In the genomic region with DNA sequence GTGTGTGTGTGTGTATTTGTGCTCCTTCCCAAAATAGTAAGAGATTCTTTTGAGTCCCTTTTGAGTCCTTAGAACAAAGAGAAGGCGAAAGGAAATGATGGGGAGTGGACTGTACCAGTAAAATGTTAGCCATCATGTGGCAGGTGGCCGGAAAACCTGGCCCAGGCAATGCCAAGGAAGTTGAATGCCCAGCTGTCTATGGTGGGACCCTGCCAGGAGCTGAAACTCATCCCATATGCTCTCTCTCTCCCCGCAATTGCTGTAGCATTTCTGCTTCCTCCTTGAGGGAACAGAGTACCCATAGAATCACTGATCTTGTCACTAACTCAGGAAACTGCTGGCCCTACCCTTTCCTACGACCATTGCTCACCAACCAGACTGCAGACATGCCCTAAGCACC, we compare ENCODE assay signal across 14 mouse cellular contexts.
DNase-seq lines count a peak whose midpoint lies in the region; ATAC-seq and TF ChIP-seq lines count a peak whose summit lies in the region.
"Had no signal": no experiment of that assay in that cellular context is flagged by ENCODE, and none has a peak within 500 bp of the region (broad histone marks: within the 10 kb centered on the region; RNA-seq: fewer than 3 reads in every experiment).

No protein-coding gene starts in this region.

- H3K36me3 ChIP-seq in hindbrain, postnatal 0 days (ENCODE audit: insufficient read depth, low read length): no peaks in the 10 kb centered on the region
- H3K36me3 ChIP-seq in hindbrain, embryonic 10.5 days: no peaks in the 10 kb centered on the region
- H3K36me3 ChIP-seq: forebrain, embryonic 15.5 days; intestine, embryonic 15.5 days; kidney, embryonic 15.5 days; limb, embryonic 15.5 days had no signal

- H3K4me3 ChIP-seq in hindbrain, postnatal 0 days (ENCODE audit: low read length): no peak overlapping the region
- H3K4me3 ChIP-seq in hindbrain, embryonic 10.5 days: no peak overlapping the region
- H3K4me3 ChIP-seq: forebrain, embryonic 15.5 days; intestine, embryonic 15.5 days; kidney, embryonic 15.5 days; limb, embryonic 15.5 days had no signal

- no peaks in the 10 kb centered on the region for H3K4me1 ChIP-seq in hindbrain, postnatal 0 days (ENCODE audit: insufficient read depth, low read length)
- no peaks in the 10 kb centered on the region for H3K4me1 ChIP-seq in hindbrain, embryonic 10.5 days (replicated peaks)
- H3K4me1 ChIP-seq: forebrain, embryonic 15.5 days; intestine, embryonic 15.5 days; kidney, embryonic 15.5 days; limb, embryonic 15.5 days had no signal

- TF ChIP-seq CTCF in hindbrain, postnatal 0 days (IDR thresholded peaks at IDR 0.05; ENCODE audit: low read depth): no peak

- no peak overlapping the region for H3K9ac ChIP-seq in hindbrain, postnatal 0 days (replicated peaks; ENCODE audit: low read length)
- H3K9ac ChIP-seq: forebrain, embryonic 15.5 days; intestine, embryonic 15.5 days; kidney, embryonic 15.5 days; limb, embryonic 15.5 days had no signal

- H3K27ac ChIP-seq in hindbrain, postnatal 0 days: peak overlapping the region; percentile 38; the same call in 1 of the 2 replicates
- H3K27ac ChIP-seq in hindbrain, embryonic 10.5 days: no peak overlapping the region
- H3K27ac ChIP-seq: forebrain, embryonic 15.5 days; intestine, embryonic 15.5 days; kidney, embryonic 15.5 days; limb, embryonic 15.5 days had no signal

- no peaks in the 10 kb centered on the region for H3K9me3 ChIP-seq in hindbrain, postnatal 0 days (ENCODE audit: low read length)
- H3K9me3 ChIP-seq in hindbrain, embryonic 10.5 days: no peaks in the 10 kb centered on the region
- H3K9me3 ChIP-seq: forebrain, embryonic 15.5 days; intestine, embryonic 15.5 days; kidney, embryonic 15.5 days; limb, embryonic 15.5 days had no signal

- WGBS in hindbrain, postnatal 0 days: 53% methylated on average over 4 of the region's 4 CpGs
- WGBS in hindbrain, embryonic 10.5 days: 85% methylated on average over 4 of the region's 4 CpGs

- no peaks in the 10 kb centered on the region for H3K27me3 ChIP-seq in hindbrain, postnatal 0 days (ENCODE audit: insufficient read depth, low read length)
- no peaks in the 10 kb centered on the region for H3K27me3 ChIP-seq in hindbrain, embryonic 10.5 days (ENCODE audit: insufficient read depth, poor library complexity, severe bottlenecking)
- H3K27me3 ChIP-seq: forebrain, embryonic 15.5 days; intestine, embryonic 15.5 days; kidney, embryonic 15.5 days; limb, embryonic 15.5 days had no signal

- H3K4me2 ChIP-seq in hindbrain, postnatal 0 days (ENCODE audit: low read depth, low read length): no peak overlapping the region
- H3K4me2 ChIP-seq: forebrain, embryonic 15.5 days; intestine, embryonic 15.5 days; kidney, embryonic 15.5 days; limb, embryonic 15.5 days had no signal

- peak; percentile 76 for ATAC-seq in hindbrain, postnatal 0 days
- ATAC-seq: forebrain, embryonic 15.5 days; intestine, embryonic 15.5 days had no signal

- DNase-seq in hindbrain, postnatal 0 days (ENCODE audit: low spot score): peak; percentile 80
- DNase-seq in hindbrain, embryonic 10.5 days (ENCODE audit: low spot score): no peak
- DNase-seq in right cerebral cortex, postnatal 4 days: peak; percentile 28
- no peak for DNase-seq in right cerebral cortex, adult 18-20 months
- DNase-seq in cerebellum, adult 9-11 months: peak; percentile 91
- no peak for DNase-seq in spleen, adult 12 weeks (ENCODE audit: low spot score)
- no peak for DNase-seq in adrenal gland, postnatal 14 days
- DNase-seq: B cell, adult 2 months; lung, postnatal 10 days; thymus, postnatal 36 days had no signal

Comparison
In these comparisons a context has a peak if more than half of its experiments do, and no peak if none do; other contexts are left out.
1. DNase-seq: peak in hindbrain, postnatal 0 days (single experiment), right cerebral cortex, postnatal 4 days (single experiment) and cerebellum, adult 9-11 months (single experiment); none in hindbrain, embryonic 10.5 days (single experiment), right cerebral cortex, adult 18-20 months (single experiment), spleen, adult 12 weeks (single experiment) and adrenal gland, postnatal 14 days (single experiment).